Mouse (Mus musculus) lung, adult 2 months (tissue): ENCODE data around the gene Cavin1. TPM values are rescaled to one million over a fixed set of nuclear protein-coding genes. Genes with fewer than 3 reads are reported as not detected.

ENCODE experiments used
- DNase-seq: peaks from one replicate; pipeline ENCODE4 v3.0.0; 2022
- H3K4me1 ChIP-seq: fragments of 200-500 bp; 2 replicates; pipeline ENCODE4 v1.6.1; 2011; ENCODE audit warnings: low read length; ENCODE audit not compliant: control insufficient read depth, insufficient read depth
- H3K4me3 ChIP-seq: fragments of 200-500 bp; replicated peaks from 2 replicates; pipeline ENCODE3; 2011; ENCODE audit warnings: low read depth, mild to moderate bottlenecking, control low read depth, low read length; ENCODE audit errors: extremely low read depth
- CTCF ChIP-seq: fragments of 200-500 bp; IDR thresholded peaks from 2 replicates; pipeline ENCODE4 v1.5.1; 2011; ENCODE audit warnings: mild to moderate bottlenecking, low read length, control low read depth; ENCODE audit not compliant: insufficient read depth
- POLR2A ChIP-seq: fragments of 200-500 bp; IDR thresholded peaks from 2 replicates; pipeline ENCODE4 v1.6.1; 2011; ENCODE audit warnings: low read depth, mild to moderate bottlenecking, control low read depth, low read length, borderline replicate concordance; ENCODE audit errors: extremely low read depth
- WGBS: fragments of 180-500 bp; shearing (Covaris S2); methylation state at CpG from one replicate; pipeline ENCODE4 v1.1.7; 2018; 5-methylcytosine and 5-hydroxymethylcytosine counted together
- polyA plus RNA-seq: library from polyadenylated mRNA; depleted of rRNA; stranded (reverse); fragments of >200 nt; gene quantifications from 2 replicates; pipeline ENCODE4 v1.2.3, GENCODE M21; 2012

Cavin1 gene
- polyA plus RNA-seq, 1 experiment = 270 TPM

DNA sequence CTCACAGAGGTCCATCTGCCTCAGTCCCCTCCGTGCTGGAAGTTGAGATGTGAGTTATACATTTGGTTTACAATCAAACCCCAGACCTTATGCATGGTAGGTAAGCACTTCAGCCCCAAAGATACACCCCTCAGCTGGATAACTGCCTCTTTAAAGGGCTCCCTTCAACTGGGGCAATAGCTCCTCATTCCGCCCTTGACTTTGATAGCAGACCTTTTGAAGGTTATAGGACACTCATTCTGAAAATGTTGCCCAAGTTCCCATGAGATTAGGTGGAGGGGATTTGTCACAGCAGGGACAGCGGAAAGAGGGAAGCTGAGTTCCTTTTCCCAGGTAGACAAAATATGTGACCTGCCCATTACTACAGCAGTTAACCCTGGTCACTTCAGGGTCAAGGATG is 10.5 kb upstream of the Cavin1 start:
- Histone ChIP-seq H3K4me3 (no peak overlapping the region), H3K4me1 (peaks cover 12% of the 10 kb centered on the region)
- no peak for TF ChIP-seq CTCF
- no peak for TF ChIP-seq POLR2A
- WGBS = 65% methylated on average over 3 of the region's 3 CpGs
- no peak for DNase-seq

GRCm38 (mm10) chr11:100980438-100980837 is 9.8 kb upstream of the Cavin1 start:
- TF ChIP-seq CTCF = no peak
- no peak for TF ChIP-seq POLR2A
- no peak overlapping the region for H3K4me3 ChIP-seq
- WGBS = 68% methylated on average over 1 of the region's 1 CpGs
- no peak for DNase-seq
- H3K4me1 ChIP-seq = peaks cover 12% of the 10 kb centered on the region

- DNase-seq = no peak
- WGBS = 14% methylated on average over 8 of the region's 8 CpGs
- Histone ChIP-seq H3K4me3 (no peak overlapping the region), H3K4me1 (peaks cover 12% of the 10 kb centered on the region)
- TF ChIP-seq CTCF (no peak), POLR2A (peak; percentile 32; the same call in 1 of the 2 replicates)
These were observed 9.2 kb upstream of the Cavin1 start for GRCm38 (mm10) chr11:100979887-100980286.

- TF ChIP-seq CTCF = no peak
- WGBS = 56% methylated on average over 7 of the region's 7 CpGs
- Histone ChIP-seq H3K4me1 (peaks cover 5% of the 10 kb centered on the region; the same call in 1 of the 2 replicates), H3K4me3 (no peak overlapping the region)
- no peak for DNase-seq
These were observed 4.6 kb upstream of the Cavin1 start for GRCm38 (mm10) chr11:100975241-100975640.

DNA sequence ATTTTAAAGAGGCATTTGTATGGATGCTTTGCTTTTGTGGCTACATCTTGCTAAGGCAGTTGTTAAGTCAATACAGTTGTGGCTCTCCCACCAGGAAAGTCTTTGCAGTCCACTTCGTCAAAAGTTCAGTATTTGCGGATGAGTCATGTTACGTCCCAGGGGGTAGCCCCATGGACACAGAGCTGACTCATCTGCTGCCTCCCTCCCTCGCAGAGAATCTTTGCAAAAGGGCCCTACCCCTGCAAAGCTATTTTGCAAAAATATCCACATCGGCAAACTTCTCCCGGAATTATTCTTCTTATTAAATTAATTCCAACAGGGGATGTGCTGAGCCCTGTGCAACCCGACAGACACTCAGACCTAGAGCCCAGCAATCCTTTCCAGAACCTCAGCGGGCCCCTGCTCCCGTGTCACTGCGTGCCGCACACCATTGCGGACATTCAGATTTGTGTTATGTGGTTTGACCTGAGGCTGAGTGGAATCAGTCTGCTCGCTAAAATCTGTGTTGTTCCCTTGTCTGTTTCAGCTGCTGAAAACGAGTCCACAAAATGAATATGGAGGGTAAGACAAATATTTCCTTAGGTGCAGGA is 3.8 kb upstream of the Cavin1 start:
- DNase-seq = no peak
- TF ChIP-seq CTCF = no peak
- TF ChIP-seq POLR2A = no peak
- 59% methylated on average over 14 of the region's 14 CpGs for WGBS
- no peak overlapping the region for H3K4me3 ChIP-seq
- H3K4me1 ChIP-seq = peaks cover 2% of the 10 kb centered on the region; the same call in 1 of the 2 replicates

DNA sequence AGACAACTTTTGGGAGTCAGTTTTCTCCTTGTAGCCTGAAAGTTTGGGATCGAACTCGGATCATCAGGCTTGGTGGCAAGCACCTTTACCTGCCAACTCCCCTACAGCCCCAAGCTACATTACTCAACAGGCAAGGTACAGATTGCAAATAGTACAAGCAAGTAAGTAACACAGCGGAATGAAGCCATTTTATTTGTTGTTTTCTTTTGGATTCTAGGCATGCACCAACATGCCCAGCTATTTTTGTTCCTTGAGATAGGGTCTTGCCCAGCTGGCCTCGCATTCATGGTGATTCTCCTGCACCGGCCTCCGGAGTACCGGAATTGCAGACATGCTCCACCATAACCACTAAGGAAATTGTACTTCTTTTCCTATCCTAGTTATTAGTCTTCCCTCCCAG is 2.6 kb upstream of the Cavin1 start:
- Histone ChIP-seq H3K4me3 (no peak overlapping the region), H3K4me1 (no peaks in the 10 kb centered on the region)
- no peak for TF ChIP-seq POLR2A
- TF ChIP-seq CTCF = no peak
- 91% methylated on average over 7 of the region's 7 CpGs for WGBS
- no peak for DNase-seq

DNA sequence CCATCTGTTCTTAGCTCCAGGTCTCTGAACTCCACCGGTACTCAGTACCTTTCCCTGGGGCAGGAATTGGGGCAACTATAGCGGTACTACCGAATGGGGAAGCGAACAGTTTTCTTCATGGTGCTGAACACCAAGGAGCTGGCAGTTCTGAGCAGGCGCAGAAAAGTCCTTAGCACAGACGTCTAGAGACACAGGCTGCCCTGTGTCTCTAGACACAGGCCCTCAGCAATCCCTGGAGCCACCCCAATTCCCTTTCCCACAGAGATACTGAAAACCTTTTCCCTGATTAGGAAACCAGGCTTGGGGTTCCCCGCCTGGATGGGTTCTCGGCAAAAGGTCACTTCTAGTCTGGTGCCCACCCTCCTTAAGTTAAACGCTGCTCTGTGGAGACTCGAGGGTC is 768 bp upstream of the Cavin1 start:
- H3K4me3 ChIP-seq = no peak overlapping the region
- TF ChIP-seq POLR2A (no peak), CTCF (no peak)
- no peaks in the 10 kb centered on the region; the same call in 1 of the 2 replicates for H3K4me1 ChIP-seq
- WGBS = 77% methylated on average over 10 of the region's 10 CpGs
- no peak for DNase-seq

- no peak for TF ChIP-seq CTCF
- peak; percentile 49; the same call in 1 of the 2 replicates for TF ChIP-seq POLR2A
- Histone ChIP-seq H3K4me3 (peak overlapping the region; percentile 94), H3K4me1 (peaks cover 4% of the 10 kb centered on the region)
- peak; percentile 75 for DNase-seq
- under 1% methylated on average over 65 of the region's 65 CpGs for whole genome bisulfite sequencing
These were observed 737 bp downstream of the Cavin1 start for GRCm38 (mm10) chr11:100969744-100970556.

GRCm38 (mm10) chr11:100969189-100969743 is 1.4 kb downstream of the Cavin1 start:
- H3K4me1 ChIP-seq = peaks cover 11% of the 10 kb centered on the region
- WGBS = 1% methylated on average over 34 of the region's 35 CpGs
- TF ChIP-seq CTCF (no peak), POLR2A (no peak)
- peak overlapping the region; percentile 94 for H3K4me3 ChIP-seq
- DNase-seq = peak; percentile 60

DNA sequence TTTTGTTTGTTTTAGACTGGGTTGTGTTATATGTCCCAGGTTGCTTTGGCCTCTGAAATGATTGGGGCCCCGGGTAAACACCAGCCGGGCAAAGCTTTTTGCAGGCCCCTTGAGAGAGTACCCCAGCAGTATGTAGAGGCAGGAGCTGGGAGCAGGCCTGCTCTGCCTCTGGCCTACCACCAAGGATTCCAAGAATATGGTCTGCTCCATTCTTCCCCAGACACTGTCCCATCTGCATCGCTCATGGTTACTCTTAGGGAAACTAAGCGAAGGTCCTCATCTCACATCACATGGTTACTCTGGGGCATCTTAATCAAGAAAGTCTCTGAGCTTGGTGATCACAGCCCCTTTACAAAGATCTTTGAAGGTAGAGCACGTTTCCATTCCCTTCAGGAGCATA is 2.2 kb downstream of the Cavin1 start:
- H3K4me1 ChIP-seq = peaks cover 18% of the 10 kb centered on the region
- TF ChIP-seq POLR2A (no peak), CTCF (no peak)
- WGBS = 30% methylated on average over 5 of the region's 5 CpGs
- DNase-seq = peak; percentile 26
- peak overlapping the region; percentile 94 for H3K4me3 ChIP-seq
